ENCODE assay signal across 8 mouse cellular contexts in the genomic region with DNA sequence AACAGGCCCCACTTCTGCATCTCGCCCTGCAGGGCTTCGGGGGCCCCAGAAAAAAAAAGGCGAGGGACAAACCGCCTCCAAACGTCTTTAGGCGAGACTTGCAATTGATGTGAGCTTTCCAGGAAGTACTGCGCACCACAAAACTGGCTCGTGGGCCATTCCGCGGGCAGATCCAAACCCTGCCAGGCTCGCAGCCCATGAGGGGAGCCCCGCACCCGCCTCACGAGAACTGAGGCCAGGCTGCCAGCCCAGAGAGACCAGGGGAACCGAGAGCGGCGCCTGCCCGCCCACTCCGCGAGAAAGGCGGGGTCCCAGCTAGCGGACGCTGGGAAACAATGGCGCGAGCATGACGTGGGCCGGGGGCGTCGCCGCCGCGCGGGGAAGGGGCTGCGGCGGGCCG. TPM values are rescaled to one million over a fixed set of nuclear protein-coding genes. Genes with fewer than 3 reads are reported as not detected.
DNase-seq lines count a peak whose midpoint lies in the region; ATAC-seq and TF ChIP-seq lines count a peak whose summit lies in the region.

No protein-coding gene starts in this region.

- no peak for TF ChIP-seq CTCF in liver, embryonic 14.5 days (IDR thresholded peaks at IDR 0.05; ENCODE audit: low read depth)

- peak overlapping the region; percentile 99 for H3K9ac ChIP-seq in heart, embryonic 15.5 days
- H3K9ac ChIP-seq in liver, embryonic 14.5 days (replicated peaks): peak overlapping the region; percentile 97
- peak overlapping the region; percentile 81 for H3K9ac ChIP-seq in stomach, embryonic 15.5 days

- peak overlapping the region; percentile 69 for H3K4me2 ChIP-seq in heart, embryonic 15.5 days
- peak overlapping the region; percentile 67 for H3K4me2 ChIP-seq in liver, embryonic 14.5 days (ENCODE audit: low read depth)
- H3K4me2 ChIP-seq in stomach, embryonic 15.5 days: peak overlapping the region; percentile 60

- peak; percentile 86 for DNase-seq in CD4-positive helper T cell, adult 2 months (ENCODE audit: low read depth, low spot score)
- peak; percentile 73 for DNase-seq in brain, embryonic 18.5 days (ENCODE audit: low read depth, low spot score)
- peak; percentile 84 for DNase-seq in forebrain, embryonic 10.5 days (ENCODE audit: extremely low spot score, low spot score)
- peak; percentile 80 to 90 for DNase-seq in kidney, postnatal 25 days
- peak in 1 of 3 experiments; percentile 45 for DNase-seq in liver, embryonic 14.5 days (ENCODE audit: low read depth in 3 of 3, low spot score in 3 of 3)
- peak; percentile 86 for DNase-seq in neural tube, embryonic 10.5 days (ENCODE audit: extremely low spot score, low spot score)

- WGBS in forebrain, embryonic 10.5 days: under 1% methylated on average over 31 of the region's 36 CpGs
- WGBS in heart, embryonic 15.5 days: under 1% methylated on average over 25 of the region's 36 CpGs
- 2% methylated on average over 35 of the region's 36 CpGs for WGBS in liver, embryonic 14.5 days (ENCODE audit: insufficient replicate concordance)
- 0% methylated on average over 36 of the region's 36 CpGs for WGBS in stomach, embryonic 15.5 days

- H3K27me3 ChIP-seq in forebrain, embryonic 10.5 days (ENCODE audit: poor library complexity, severe bottlenecking): peaks cover 7% of the 10 kb centered on the region; the same call in 1 of the 2 replicates
- H3K27me3 ChIP-seq in heart, embryonic 15.5 days: no peaks in the 10 kb centered on the region
- H3K27me3 ChIP-seq in liver, embryonic 14.5 days (ENCODE audit: control insufficient read depth, insufficient read depth, low read length): no peaks in the 10 kb centered on the region
- H3K27me3 ChIP-seq in stomach, embryonic 15.5 days (replicated peaks): no peaks in the 10 kb centered on the region

- no peaks in the 10 kb centered on the region for H3K36me3 ChIP-seq in forebrain, embryonic 10.5 days (replicated peaks)
- no peaks in the 10 kb centered on the region for H3K36me3 ChIP-seq in heart, embryonic 15.5 days
- no peaks in the 10 kb centered on the region; the same call in 1 of the 2 replicates for H3K36me3 ChIP-seq in liver, embryonic 14.5 days (replicated peaks; ENCODE audit: control insufficient read depth, insufficient read depth, low read depth)
- no peaks in the 10 kb centered on the region for H3K36me3 ChIP-seq in stomach, embryonic 15.5 days

- peak overlapping the region; percentile 74 for H3K4me3 ChIP-seq in forebrain, embryonic 10.5 days
- H3K4me3 ChIP-seq in heart, embryonic 15.5 days: peak overlapping the region; percentile 85
- H3K4me3 ChIP-seq in liver, embryonic 14.5 days (ENCODE audit: insufficient read depth in 1 of 2, low read depth in 2 of 2, low read length in 2 of 2): peak overlapping the region; percentile 85 to 92
- H3K4me3 ChIP-seq in stomach, embryonic 15.5 days (replicated peaks): peak overlapping the region; percentile 73

- TF ChIP-seq EP300 in liver, embryonic 14.5 days (IDR thresholded peaks at IDR 0.05; ENCODE audit: low read depth): no peak

- no peaks in the 10 kb centered on the region for H3K9me3 ChIP-seq in forebrain, embryonic 10.5 days
- H3K9me3 ChIP-seq in heart, embryonic 15.5 days (replicated peaks): no peaks in the 10 kb centered on the region
- H3K9me3 ChIP-seq in liver, embryonic 14.5 days (ENCODE audit: control insufficient read depth, low read length): no peaks in the 10 kb centered on the region
- H3K9me3 ChIP-seq in stomach, embryonic 15.5 days: no peaks in the 10 kb centered on the region

- peak overlapping the region; percentile 95 for H3K27ac ChIP-seq in forebrain, embryonic 10.5 days
- peak overlapping the region; percentile 98 for H3K27ac ChIP-seq in heart, embryonic 15.5 days
- peak overlapping the region; percentile 83 for H3K27ac ChIP-seq in liver, embryonic 14.5 days
- peak overlapping the region; percentile 96 for H3K27ac ChIP-seq in stomach, embryonic 15.5 days

- peaks cover 27% of the 10 kb centered on the region for H3K4me1 ChIP-seq in forebrain, embryonic 10.5 days
- peaks cover 44% of the 10 kb centered on the region for H3K4me1 ChIP-seq in heart, embryonic 15.5 days (replicated peaks)
- peaks cover 42 to 44% of the 10 kb centered on the region in 2 experiments for H3K4me1 ChIP-seq in liver, embryonic 14.5 days (replicated peaks; ENCODE audit: control insufficient read depth in 2 of 2, insufficient read depth in 2 of 2, low read length in 1 of 2)
- H3K4me1 ChIP-seq in stomach, embryonic 15.5 days: peaks cover 29% of the 10 kb centered on the region

- ATAC-seq in heart, embryonic 15.5 days (replicated peaks; ENCODE audit: insufficient number of reproducible peaks, insufficient read depth, low FRiP score, low read depth): peak; percentile 91
- peak; percentile 76 for ATAC-seq in liver, embryonic 14.5 days (ENCODE audit: insufficient read depth)
- ATAC-seq in stomach, embryonic 15.5 days (ENCODE audit: insufficient read depth, low FRiP score, low read depth): peak; percentile 84

RNA-seq across cellular contexts. Expression of gene Ina, which starts 52.8 kb away (rescaled TPM):
- 9.1 and 15.8 TPM in 2 replicates for polyA plus RNA-seq in forebrain, embryonic 10.5 days (2016; fragmentation: Nextera tagmentation; extraction: Ambion mirVana)
- polyA plus RNA-seq in heart, embryonic 15.5 days (2015; fragmentation: Nextera tagmentation; extraction: Ambion mirVana): 0.58 and 5.8 TPM in 2 replicates
- polyA plus RNA-seq in liver, embryonic 14.5 days (2012; rRNA removed): 0.02 and 0.36 TPM in 2 replicates
- 0.09 TPM in 1 of 2 replicates, not detected in the other for polyA plus RNA-seq in liver, embryonic 14.5 days (2014; fragmentation: Nextera tagmentation; extraction: Ambion mirVana)
- 11.9 and 13.7 TPM in 2 replicates for polyA plus RNA-seq in stomach, embryonic 15.5 days (2015; fragmentation: Nextera tagmentation; extraction: Ambion mirVana)

RNA-seq across cellular contexts. Expression of gene Nt5c2, which starts 53.3 kb away (rescaled TPM):
- polyA plus RNA-seq in forebrain, embryonic 10.5 days (2016; fragmentation: Nextera tagmentation; extraction: Ambion mirVana): 70.5 and 71.1 TPM in 2 replicates
- polyA plus RNA-seq in heart, embryonic 15.5 days (2015; fragmentation: Nextera tagmentation; extraction: Ambion mirVana): 117 and 118 TPM in 2 replicates
- 10.7 and 14.9 TPM in 2 replicates for polyA plus RNA-seq in liver, embryonic 14.5 days (2012; rRNA removed)
- 45.0 and 52.3 TPM in 2 replicates for polyA plus RNA-seq in liver, embryonic 14.5 days (2014; fragmentation: Nextera tagmentation; extraction: Ambion mirVana)
- 69.4 and 76.6 TPM in 2 replicates for polyA plus RNA-seq in stomach, embryonic 15.5 days (2015; fragmentation: Nextera tagmentation; extraction: Ambion mirVana)
